Mouse (Mus musculus): ENCODE data around the gene Rsc1a1.

The Rsc1a1 gene

GRCm38 (mm10) chr4:141685499-141685898, at the start of gene Rsc1a1:
Rsc1a1 (minus strand) TSS chr4:141685599.
- DNase-seq = no peak

GRCm38 (mm10) chr4:141735206-141735560, 49.8 kb upstream of the Rsc1a1 start:
- DNase-seq = no peak

- peak; percentile 91 for DNase-seq
Measured at GRCm38 (mm10) chr4:141734446-141735205, 49.2 kb upstream of the Rsc1a1 start.

DNA sequence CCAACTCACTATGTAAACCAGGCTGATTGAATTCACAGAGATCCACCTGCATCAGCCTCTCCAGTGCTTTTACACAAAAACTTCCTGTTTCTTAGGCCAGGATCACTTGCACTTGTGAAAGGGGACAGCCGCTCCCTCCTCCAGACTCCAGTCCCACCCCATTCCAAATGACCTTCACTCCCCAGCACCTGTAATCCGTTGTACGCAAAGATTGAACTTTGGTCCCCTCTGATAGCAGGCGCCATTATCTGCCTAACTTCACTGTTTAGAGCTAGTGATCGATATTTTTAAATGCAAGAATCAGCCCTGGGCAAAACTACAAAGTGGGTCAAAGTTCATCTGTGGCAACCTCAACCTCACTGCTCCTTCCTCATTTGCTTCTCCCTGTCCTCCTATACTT, 46.4 kb upstream of the Rsc1a1 start:
- no peak for DNase-seq

DNA sequence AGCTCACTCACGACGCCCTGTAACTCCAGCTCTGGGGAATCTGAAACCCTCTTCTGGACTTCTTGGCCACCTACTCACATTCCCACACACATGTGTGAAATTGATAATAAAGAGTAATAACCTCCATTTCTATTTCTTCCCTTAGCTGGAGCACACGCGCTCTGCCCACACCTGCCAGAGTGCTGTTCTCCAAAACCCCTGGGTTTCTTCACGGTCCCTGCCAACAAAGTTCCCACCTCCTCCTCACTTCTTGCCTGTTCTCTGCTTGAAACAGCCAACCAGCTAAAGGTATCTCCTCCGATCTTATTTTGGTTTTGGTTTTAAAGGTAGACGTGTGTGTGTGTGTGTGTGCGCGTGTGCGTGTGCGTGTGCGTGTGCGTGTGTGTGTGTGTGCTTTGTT, 45.0 kb upstream of the Rsc1a1 start:
- no peak for DNase-seq

DNA sequence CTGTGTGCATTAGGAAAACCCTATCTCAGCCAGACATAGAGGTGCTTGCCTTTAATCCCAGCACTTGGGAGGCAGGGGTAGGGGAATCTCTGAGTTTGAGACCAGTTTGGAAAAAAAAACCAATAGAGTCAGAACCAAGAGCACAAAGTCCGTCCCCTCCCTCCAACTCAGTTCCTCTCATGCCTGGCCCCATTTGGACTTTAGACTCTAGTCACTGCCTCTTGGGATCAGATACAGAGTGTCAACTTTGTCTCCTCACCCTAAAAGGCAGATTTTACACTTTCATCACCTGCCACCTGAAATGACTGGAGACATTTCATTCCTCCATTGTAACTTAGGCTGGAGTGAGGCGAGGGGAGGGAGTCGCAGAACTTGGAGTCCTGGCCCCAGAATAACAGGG, 43.9 kb upstream of the Rsc1a1 start:
- no peak for DNase-seq

- DNase-seq = no peak
Measured at GRCm38 (mm10) chr4:141725738-141726137, 40.3 kb upstream of the Rsc1a1 start.

DNA sequence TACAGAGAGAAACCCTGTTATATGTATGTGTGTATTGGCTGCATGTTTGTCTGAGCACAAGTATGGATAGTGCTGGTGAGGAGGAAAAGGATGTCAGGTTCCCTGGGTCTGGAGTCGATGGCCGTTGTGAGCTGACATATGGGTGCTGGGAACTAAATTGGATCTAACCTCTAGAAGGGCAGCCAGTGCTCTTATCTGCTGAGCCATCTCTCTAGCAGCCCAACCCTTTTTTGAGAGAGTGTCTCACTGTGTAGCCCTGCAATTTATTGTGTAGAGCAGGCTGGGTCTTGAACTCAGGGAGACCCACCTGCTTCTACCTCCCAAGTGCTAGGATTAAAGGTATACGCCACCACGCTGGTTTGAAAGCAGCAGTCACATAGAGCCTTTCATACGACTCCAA, 39.9 kb upstream of the Rsc1a1 start:
- DNase-seq = no peak

DNA sequence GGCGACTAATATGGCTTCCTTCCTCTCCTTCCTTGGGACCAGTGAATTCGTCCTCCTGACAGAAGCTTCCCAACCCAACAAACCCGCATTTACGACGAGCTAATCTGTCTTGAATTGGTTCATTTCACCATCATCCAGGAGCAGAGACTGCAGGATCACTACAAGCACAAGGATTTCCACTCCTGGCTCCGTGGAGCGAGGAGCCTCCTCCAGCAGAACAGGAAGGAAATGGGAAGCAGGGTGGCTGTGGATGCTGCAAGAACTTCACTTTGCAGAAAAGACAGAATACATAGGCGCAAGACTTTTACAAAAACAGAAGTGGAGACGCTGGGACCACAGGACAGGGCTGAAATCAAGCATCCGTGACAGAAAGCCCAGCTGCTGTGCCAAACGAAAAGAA, 39.2 kb upstream of the Rsc1a1 start:
- DNase-seq = no peak

DNA sequence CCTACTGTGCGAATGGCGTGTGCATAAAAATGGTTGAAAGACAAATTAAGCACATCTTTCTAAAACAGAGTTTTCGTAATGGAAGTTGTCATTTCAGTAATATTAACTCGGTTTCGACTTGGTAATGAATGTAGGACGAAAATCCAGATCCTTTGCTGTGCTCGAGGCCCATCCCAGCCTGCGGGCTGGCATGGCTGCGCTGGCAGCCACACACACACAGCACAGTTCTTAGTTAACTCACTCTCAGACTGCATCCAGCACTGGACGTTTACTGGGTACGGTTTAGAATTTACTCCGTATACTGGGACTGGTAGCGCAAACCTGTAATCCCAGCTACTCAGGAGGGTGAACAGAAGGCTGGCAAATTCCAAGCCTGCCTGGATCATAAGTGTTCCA, 38.3 kb upstream of the Rsc1a1 start:
- no peak for DNase-seq

DNA sequence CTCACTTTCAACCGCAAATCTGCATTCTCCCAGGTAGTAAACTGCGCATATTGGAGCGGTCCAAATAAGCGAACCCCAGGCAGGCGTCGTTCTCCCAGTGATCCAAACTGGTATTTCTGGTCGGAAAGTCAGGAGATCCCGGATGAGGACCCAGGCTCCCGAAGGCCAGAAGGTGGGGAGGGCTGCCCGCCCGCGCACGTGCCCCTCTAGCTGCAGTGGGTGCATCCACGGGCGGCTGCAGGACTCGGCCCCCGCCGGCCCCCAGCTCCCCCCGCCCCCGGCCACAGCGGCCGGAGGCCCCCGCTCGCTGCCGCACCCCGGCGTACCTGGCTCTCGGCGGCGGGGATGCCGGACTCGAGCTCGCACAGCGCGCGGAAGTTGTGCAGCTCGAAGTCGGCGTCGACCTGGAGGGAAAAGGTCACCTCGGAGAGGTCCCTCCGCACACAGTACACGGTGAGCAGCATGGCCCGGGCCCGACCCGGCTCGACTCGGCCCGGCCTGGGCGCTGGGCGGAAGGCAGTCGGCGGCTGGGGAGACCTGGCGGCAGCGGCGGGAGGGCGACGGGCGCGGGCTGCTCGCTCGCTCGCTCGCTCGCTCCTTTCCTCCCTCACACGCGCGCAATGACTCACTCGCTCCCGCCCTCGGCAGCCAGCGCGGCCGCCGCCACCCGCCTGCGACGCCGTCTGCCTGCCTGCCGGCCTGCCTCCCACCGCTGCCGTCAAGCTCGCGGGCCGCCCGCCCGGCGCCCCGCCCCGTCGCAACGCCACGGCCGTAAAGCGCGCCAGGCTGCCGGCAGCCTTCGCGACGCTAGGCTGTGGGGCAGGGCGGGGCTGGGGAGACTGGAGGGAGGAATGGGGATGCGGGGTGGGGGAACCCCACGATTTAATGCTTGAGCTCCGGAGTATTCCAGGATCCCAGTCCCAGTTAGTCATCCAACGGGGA, 37.6 kb upstream of the Rsc1a1 start, which contains the start of gene Ddi2:
Ddi2 (minus strand) TSS at position 689 of the 942 bp plus-strand sequence.
- peak; percentile 92 to 96 for DNase-seq

- no peak for DNase-seq
Measured at GRCm38 (mm10) chr4:141721961-141722360, 36.6 kb upstream of the Rsc1a1 start.

- DNase-seq = no peak
Measured at GRCm38 (mm10) chr4:141720761-141721523, 35.5 kb upstream of the Rsc1a1 start.

- no peak for DNase-seq
Measured at GRCm38 (mm10) chr4:141719304-141719703, 33.9 kb upstream of the Rsc1a1 start.

GRCm38 (mm10) chr4:141717633-141718032, 32.2 kb upstream of the Rsc1a1 start:
- DNase-seq = no peak

DNA sequence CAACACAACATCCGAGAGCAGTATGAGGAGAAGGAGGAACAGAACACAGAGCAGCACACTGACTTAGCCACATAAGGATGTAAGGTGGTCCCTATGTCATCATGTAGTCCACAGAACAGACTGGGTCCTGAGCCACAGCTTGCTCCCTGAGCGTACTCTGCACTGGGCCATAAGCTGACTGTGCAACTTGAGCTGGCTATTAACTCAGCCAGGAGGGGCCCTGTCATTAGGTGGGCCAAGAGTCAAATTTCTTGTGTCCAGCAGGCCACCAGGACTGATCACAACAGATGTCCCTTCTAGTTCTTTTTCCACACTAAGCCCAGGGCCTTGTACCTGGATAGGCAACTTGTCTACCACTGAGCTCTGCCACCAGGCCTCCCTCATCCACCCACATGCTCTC, 29.6 kb upstream of the Rsc1a1 start:
- no peak for DNase-seq

- DNase-seq = no peak
Measured at GRCm38 (mm10) chr4:141713598-141714142, 28.3 kb upstream of the Rsc1a1 start.

GRCm38 (mm10) chr4:141711250-141711649, 25.9 kb upstream of the Rsc1a1 start:
- DNase-seq = no peak

DNA sequence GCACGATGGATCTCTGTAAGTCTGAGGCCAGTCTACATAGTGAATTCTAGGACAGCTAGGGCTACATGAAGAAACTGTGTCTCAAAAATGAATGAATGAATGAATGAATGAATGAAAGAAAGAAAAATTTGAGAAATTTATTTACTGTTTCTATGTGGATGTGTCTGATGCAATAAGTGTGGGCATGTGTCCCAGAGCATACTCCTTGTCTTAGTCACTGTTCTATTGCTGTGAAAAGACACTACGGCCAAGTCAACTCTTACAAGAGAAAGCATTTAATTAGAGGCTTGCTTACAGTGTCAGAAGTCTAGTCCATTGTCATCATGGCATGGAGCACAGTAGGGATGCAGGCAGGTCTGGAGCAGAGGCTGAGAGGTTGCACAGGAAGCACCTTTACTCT, 23.6 kb upstream of the Rsc1a1 start:
- no peak for DNase-seq

DNA sequence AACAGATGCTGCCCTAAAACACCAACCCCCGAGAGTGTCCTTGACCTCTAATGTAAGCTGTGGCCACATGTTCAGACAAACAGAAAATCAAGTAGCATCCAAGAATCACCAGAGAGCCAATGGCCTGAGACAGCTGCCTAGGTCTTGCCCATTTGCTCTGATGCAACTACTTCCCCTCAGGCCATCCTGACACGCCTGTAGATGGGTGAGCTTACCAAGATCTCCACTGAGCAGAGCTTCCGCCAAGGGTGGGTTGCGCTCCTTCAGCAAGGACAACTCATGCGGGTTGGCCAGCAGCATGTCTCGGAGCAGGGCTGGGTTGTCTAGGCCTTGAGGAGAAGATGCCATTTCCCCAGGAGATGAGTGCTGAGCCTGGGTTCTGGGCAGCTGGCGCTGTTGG, 22.6 kb upstream of the Rsc1a1 start:
- DNase-seq = no peak

- no peak for DNase-seq
Measured at GRCm38 (mm10) chr4:141705331-141705730, 19.9 kb upstream of the Rsc1a1 start.

- DNase-seq = no peak
Measured at GRCm38 (mm10) chr4:141704625-141705024, 19.2 kb upstream of the Rsc1a1 start.

DNA sequence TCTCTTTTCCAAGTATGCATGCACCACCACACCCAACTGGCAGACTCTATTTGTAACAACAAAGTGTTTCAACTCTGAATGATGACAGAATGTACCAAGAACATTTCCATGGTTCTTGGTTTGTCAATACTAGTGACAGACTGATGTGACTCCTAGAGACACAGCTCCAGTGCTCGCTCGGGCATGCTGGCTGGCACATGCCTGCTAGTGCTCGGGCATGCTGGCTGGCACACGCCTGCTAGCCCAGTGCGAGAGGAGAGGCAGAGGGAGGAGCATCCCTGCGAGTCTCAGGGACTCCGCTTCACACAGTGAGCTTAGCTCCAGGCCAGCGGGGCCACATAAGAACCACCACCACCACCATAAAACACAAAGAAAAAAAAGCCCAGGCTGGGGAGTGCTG, 9.3 kb upstream of the Rsc1a1 start:
- no peak for DNase-seq

Measured in cerebellum, postnatal 36 days (tissue).